14 mouse cellular contexts compared by ENCODE assay signal in the genomic region with DNA sequence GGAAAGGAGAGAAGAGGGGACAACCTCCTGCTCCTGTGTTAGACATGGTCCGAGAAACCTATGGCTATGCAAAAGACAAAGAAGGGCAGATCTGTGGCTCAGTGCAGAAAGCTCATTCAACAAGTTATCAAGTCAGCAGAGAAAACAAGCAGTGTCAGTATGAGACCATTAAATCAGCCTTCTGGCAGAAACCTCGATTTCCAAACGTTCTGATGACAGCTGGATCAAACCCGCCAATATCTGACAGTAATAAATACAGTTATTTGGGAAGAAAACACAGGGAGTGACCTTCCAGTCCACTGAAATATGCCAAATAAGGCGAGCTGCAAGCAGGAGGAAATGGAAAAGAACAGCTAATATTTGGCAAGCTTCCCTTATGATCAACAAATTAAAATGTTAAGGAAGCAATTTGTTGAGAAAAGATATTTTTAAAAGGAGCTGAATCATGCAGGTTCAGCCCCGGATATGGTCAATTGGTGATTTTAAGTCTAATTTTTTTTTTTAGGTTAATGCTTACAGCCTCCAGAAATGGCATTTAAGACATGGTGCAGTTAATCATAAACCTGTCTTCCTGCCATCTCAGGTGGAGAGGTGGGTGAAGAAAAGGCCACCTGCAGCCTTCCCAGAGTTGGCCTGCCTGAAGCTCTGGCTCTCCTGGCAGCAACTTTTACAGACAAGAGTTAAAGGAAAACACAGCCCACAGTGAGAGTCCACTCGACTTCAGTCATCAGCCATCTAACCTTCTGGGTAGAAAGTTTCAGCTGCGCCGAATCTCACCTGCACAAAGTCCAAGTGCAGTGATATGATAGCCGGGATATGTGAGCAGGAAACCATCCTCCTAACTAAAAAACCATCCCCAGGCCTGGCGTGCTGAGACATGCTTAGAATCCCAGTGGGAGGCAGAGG. TPM values are rescaled to one million over a fixed set of nuclear protein-coding genes. Genes with fewer than 3 reads are reported as not detected.
DNase-seq lines count a peak whose midpoint lies in the region; ATAC-seq and TF ChIP-seq lines count a peak whose summit lies in the region.
"Had no signal": no experiment of that assay in that cellular context is flagged by ENCODE, and none has a peak within 500 bp of the region (broad histone marks: within the 10 kb centered on the region; RNA-seq: fewer than 3 reads in every experiment).

No protein-coding gene starts in this region.

- peak overlapping the region; percentile 42 for H3K27ac ChIP-seq in lung, embryonic 14.5 days (ENCODE audit: low read depth)
- H3K27ac ChIP-seq: embryonic facial prominence, embryonic 13.5 days; heart, embryonic 15.5 days; limb, embryonic 12.5 days had no signal

- H3K36me3 ChIP-seq in lung, embryonic 14.5 days (ENCODE audit: insufficient read depth): no peaks in the 10 kb centered on the region
- H3K36me3 ChIP-seq: embryonic facial prominence, embryonic 13.5 days; heart, embryonic 15.5 days; limb, embryonic 12.5 days had no signal

- peak overlapping the region; percentile 8; the same call in 1 of the 2 replicates for H3K4me2 ChIP-seq in lung, embryonic 14.5 days
- H3K4me2 ChIP-seq: embryonic facial prominence, embryonic 13.5 days; heart, embryonic 15.5 days; limb, embryonic 12.5 days had no signal

- no peaks in the 10 kb centered on the region for H3K27me3 ChIP-seq in lung, embryonic 14.5 days (ENCODE audit: insufficient read depth, low read length)
- H3K27me3 ChIP-seq: CH12.LX; embryonic facial prominence, embryonic 13.5 days; heart, embryonic 15.5 days; limb, embryonic 12.5 days had no signal

- no peak for TF ChIP-seq CTCF in lung, embryonic 14.5 days (IDR thresholded peaks at IDR 0.05; ENCODE audit: low read depth)

- 60% methylated on average over 11 of the region's 11 CpGs for WGBS in lung, embryonic 14.5 days

- ATAC-seq in lung, embryonic 14.5 days (ENCODE audit: insufficient read depth): no peak
- ATAC-seq: forebrain, embryonic 14.5 days; inflammation-experienced regulatory T-cells, adult 6 months had no signal

- peaks cover 7% of the 10 kb centered on the region; the same call in 1 of the 2 replicates for H3K4me1 ChIP-seq in lung, embryonic 14.5 days (ENCODE audit: insufficient read depth)

- H3K9me3 ChIP-seq in lung, embryonic 14.5 days (ENCODE audit: low read depth, low read length): no peaks in the 10 kb centered on the region
- H3K9me3 ChIP-seq: embryonic facial prominence, embryonic 13.5 days; heart, embryonic 15.5 days; limb, embryonic 12.5 days had no signal

- H3K9ac ChIP-seq in lung, embryonic 14.5 days: no peak overlapping the region
- H3K9ac ChIP-seq: embryonic facial prominence, embryonic 13.5 days; heart, embryonic 15.5 days; limb, embryonic 12.5 days had no signal

- H3K4me3 ChIP-seq in lung, embryonic 14.5 days (ENCODE audit: low read depth, low read length): no peak overlapping the region
- H3K4me3 ChIP-seq: embryonic facial prominence, embryonic 13.5 days; heart, embryonic 15.5 days; limb, embryonic 12.5 days had no signal

- peak; percentile 41 for DNase-seq in lung, embryonic 14.5 days
- DNase-seq in lung, postnatal 14 days: no peak
- peak; percentile 34 for DNase-seq in fibroblast of lung, adult 2 months (ENCODE audit: low read depth)
- peak; percentile 83 for DNase-seq in kidney, adult 9 months
- peak; percentile 50 for DNase-seq in lung, postnatal 36 days
- DNase-seq in urinary bladder, postnatal 36 days (ENCODE audit: low spot score in 2 of 2): no peak
- no peak for DNase-seq in yolk sac, embryonic 10.5 days (ENCODE audit: low spot score)
- DNase-seq: adrenal gland, adult 8-10 months had no signal

RNA-seq across cellular contexts. Expression of a gene that starts 33.7 kb away (rescaled TPM):
- polyA plus RNA-seq in lung, embryonic 14.5 days (2014; fragmentation: Nextera tagmentation; extraction: Ambion mirVana): 99.5 and 104 TPM in 2 replicates

Comparison
In these comparisons a context has a peak if more than half of its experiments do, and no peak if none do; other contexts are left out.
1. DNase-seq: peak in lung, embryonic 14.5 days (single experiment), fibroblast of lung, adult 2 months (single experiment), kidney, adult 9 months (single experiment) and lung, postnatal 36 days (single experiment); none in lung, postnatal 14 days (single experiment), urinary bladder, postnatal 36 days (0 of 2) and yolk sac, embryonic 10.5 days (single experiment).